In the genomic region with DNA sequence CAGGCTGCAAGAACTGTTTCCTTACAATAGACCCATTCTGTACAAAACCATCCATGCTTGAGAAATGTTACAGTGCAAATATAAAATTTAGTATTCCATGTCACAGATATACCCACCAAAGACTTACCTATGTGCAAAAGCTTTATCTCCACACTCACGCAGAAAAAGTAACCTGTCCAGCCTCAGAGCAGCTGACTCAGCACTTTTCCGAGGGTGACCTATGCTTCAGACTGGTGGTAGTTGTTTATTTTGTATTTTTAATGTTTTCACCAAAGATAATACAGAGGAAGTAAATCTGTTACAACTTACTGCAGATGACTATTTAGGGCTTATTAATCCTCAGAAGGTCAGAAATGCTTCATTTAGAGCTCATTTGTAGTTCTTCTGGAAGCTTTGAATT, we compare ENCODE assay signal across 26 mouse cellular contexts.
"Had no signal": no experiment of that assay in that cellular context is flagged by ENCODE, and none has a peak within 500 bp of the region (broad histone marks: within the 10 kb centered on the region; RNA-seq: fewer than 3 reads in every experiment).

No protein-coding gene starts in this region.

- H3K27me3 ChIP-seq: embryonic facial prominence, embryonic 12.5 days; embryonic facial prominence, embryonic 13.5 days; embryonic facial prominence, embryonic 15.5 days; forebrain, embryonic 13.5 days; forebrain, embryonic 15.5 days had no signal

- H3K4me3 ChIP-seq: embryonic facial prominence, embryonic 10.5 days; embryonic facial prominence, embryonic 12.5 days; embryonic facial prominence, embryonic 13.5 days; embryonic facial prominence, embryonic 15.5 days; erythroblast, embryonic 14.5 days; forebrain, embryonic 10.5 days; forebrain, embryonic 13.5 days; forebrain, embryonic 15.5 days; gastrocnemius, adult 2 months; heart, adult 2 months; heart, embryonic 10.5 days had no signal

- DNase-seq: cerebellum, adult 9-11 months; cerebellum, postnatal 10 days; cerebellum, postnatal 14 days; cerebellum, postnatal 25 days; cerebellum, postnatal 36 days; embryo, embryonic 11 days; forebrain, postnatal 0 days; gastrocnemius, adult 2 months; gastrocnemius, postnatal 10 days; gastrocnemius, postnatal 14 days; gastrocnemius, postnatal 25 days; gastrocnemius, postnatal 36 days; heart, adult 11 months; heart, adult 18-20 months; heart, adult 2 months had no signal

- H3K4me2 ChIP-seq: embryonic facial prominence, embryonic 12.5 days; embryonic facial prominence, embryonic 13.5 days; embryonic facial prominence, embryonic 15.5 days; forebrain, embryonic 13.5 days; forebrain, embryonic 15.5 days had no signal

- ATAC-seq: forebrain, embryonic 13.5 days; forebrain, embryonic 14.5 days; forebrain, embryonic 15.5 days; forebrain, embryonic 16.5 days; forebrain, postnatal 0 days had no signal

- H3K36me3 ChIP-seq: embryonic facial prominence, embryonic 10.5 days; embryonic facial prominence, embryonic 12.5 days; embryonic facial prominence, embryonic 13.5 days; embryonic facial prominence, embryonic 15.5 days; forebrain, embryonic 10.5 days; forebrain, embryonic 15.5 days; heart, embryonic 10.5 days had no signal

- H3K27ac ChIP-seq: embryonic facial prominence, embryonic 10.5 days; embryonic facial prominence, embryonic 12.5 days; embryonic facial prominence, embryonic 13.5 days; embryonic facial prominence, embryonic 15.5 days; forebrain, embryonic 10.5 days; forebrain, embryonic 13.5 days; forebrain, embryonic 15.5 days; gastrocnemius, adult 2 months; heart, adult 2 months; heart, embryonic 10.5 days had no signal

- H3K9me3 ChIP-seq: embryonic facial prominence, embryonic 10.5 days; embryonic facial prominence, embryonic 12.5 days; embryonic facial prominence, embryonic 13.5 days; embryonic facial prominence, embryonic 15.5 days; forebrain, embryonic 10.5 days; forebrain, embryonic 13.5 days; forebrain, embryonic 15.5 days; heart, embryonic 10.5 days had no signal

- H3K9ac ChIP-seq: embryonic facial prominence, embryonic 12.5 days; embryonic facial prominence, embryonic 13.5 days; embryonic facial prominence, embryonic 15.5 days; forebrain, embryonic 13.5 days; forebrain, embryonic 15.5 days; forebrain, postnatal 0 days had no signal

- H3K4me1 ChIP-seq: embryonic facial prominence, embryonic 10.5 days; embryonic facial prominence, embryonic 12.5 days; embryonic facial prominence, embryonic 13.5 days; embryonic facial prominence, embryonic 15.5 days; forebrain, embryonic 10.5 days; forebrain, embryonic 13.5 days; forebrain, embryonic 15.5 days; heart, embryonic 10.5 days had no signal
